Mouse (Mus musculus): ENCODE data around the gene Vegfd. TPM values are rescaled to one million over a fixed set of nuclear protein-coding genes. Genes with fewer than 3 reads are reported as not detected.

Gene Vegfd
- polyA plus RNA-seq, 1 experiment from 2014 or later: 2.2 TPM

DNA sequence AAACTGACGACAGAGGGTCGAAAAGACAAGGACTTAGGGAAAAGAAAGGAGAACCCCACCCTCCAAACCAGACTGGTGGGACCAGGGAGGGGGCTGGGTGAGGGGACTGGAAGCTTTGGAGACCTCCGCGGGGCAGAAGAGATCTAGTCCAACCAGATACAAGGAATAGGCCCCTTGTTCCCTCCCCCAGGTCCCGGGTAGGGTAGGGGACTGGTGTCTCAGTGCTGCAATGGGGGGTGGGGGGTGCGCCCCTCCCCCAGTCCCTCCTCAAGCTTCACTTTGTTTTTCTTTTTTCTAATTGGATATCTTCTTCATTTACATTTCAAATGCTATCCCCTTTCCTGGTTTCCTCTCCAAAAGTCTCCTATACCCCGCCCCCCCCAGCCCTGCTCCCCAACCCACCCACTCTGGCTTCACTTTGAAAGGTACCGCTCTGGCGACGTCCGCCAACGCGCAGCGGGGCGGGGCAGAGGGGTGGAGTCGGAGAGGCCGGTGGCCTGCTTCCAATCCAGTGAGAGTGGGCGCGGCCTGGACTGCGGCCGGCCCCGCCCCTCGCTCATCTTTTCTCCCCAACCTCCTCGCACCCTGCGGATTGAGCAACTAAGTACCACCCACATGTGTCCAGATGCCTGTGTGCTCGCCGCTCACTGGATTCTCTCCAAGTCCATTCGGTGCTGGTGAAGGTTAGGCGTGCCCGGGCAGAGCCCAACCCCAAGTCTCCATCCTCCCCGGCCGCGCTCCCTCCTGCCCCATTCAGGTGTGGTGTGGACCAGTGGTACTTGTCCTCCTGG, 8.6 kb downstream of the Vegfd start:
- Histone ChIP-seq H3K4me2 (peak overlapping the region; percentile 84), H3K9me3 (replicated peaks) (no peaks in the 10 kb centered on the region; the same call in 1 of the 2 replicates), H3K36me3 (no peaks in the 10 kb centered on the region), H3K9ac (0 out of 2 replicates have a peak overlapping the region, but pooled peaks have one; percentile 45), H3K27me3 (replicated peaks) (no peaks in the 10 kb centered on the region), H3K27ac (ENCODE audit: poor library complexity, severe bottlenecking) (no peak overlapping the region), H3K4me1 (replicated peaks) (no peaks in the 10 kb centered on the region), H3K4me3 (peak overlapping the region; percentile 49)
- peak; percentile 97 for ATAC-seq (ENCODE audit: insufficient number of reproducible peaks, low FRiP score)
- 16% methylated on average over 31 of the region's 33 CpGs for WGBS

DNA sequence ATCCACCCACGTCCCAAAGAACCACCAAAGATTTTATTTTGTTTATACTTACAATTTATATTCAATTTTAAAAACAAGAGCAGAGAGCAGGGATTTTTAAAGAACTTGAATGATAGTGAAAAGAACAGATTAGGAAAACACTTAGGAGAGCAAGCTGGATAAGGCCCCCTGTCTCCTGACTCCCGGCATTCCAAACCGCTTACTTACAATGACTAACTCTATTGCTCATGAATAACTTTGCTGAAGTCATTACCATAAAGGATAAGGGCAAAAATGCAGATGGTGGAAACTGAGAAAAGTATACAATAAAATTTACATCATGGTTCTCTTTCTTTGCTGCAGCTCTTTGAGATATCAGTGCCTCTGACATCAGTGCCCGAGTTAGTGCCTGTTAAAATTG, 20.9 kb downstream of the Vegfd start:
- Histone ChIP-seq H3K27me3 (replicated peaks) (no peaks in the 10 kb centered on the region), H3K9ac (no peak overlapping the region), H3K27ac (ENCODE audit: poor library complexity, severe bottlenecking) (no peak overlapping the region), H3K4me3 (no peak overlapping the region), H3K4me1 (replicated peaks) (no peaks in the 10 kb centered on the region), H3K36me3 (no peaks in the 10 kb centered on the region), H3K4me2 (no peak overlapping the region), H3K9me3 (replicated peaks) (no peaks in the 10 kb centered on the region)
- 65% methylated on average over 4 of the region's 4 CpGs for WGBS
- no peak for ATAC-seq (ENCODE audit: insufficient number of reproducible peaks, low FRiP score)

DNA sequence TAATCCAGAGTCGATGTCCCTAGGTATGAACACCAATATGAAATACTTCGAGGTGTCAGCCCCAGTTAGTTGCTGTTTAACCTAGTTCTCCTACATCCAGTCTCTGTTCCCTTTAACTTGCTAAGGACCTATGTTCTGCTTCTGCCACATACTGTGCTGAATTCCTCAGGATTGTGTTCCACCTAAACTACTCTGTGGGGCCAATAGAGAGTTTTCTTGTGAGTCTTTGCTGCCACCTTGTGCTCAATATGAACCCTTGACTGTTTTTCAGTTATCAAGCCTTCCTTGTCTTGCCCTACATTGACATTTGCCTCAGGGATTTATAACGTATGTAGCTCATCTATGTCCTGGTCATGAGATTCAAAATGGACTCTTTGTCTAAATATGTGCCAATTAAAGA, 25.3 kb downstream of the Vegfd start:
- Histone ChIP-seq H3K9ac (no peak overlapping the region), H3K4me3 (no peak overlapping the region), H3K36me3 (no peaks in the 10 kb centered on the region), H3K4me1 (replicated peaks) (no peaks in the 10 kb centered on the region), H3K4me2 (no peak overlapping the region), H3K9me3 (replicated peaks) (no peaks in the 10 kb centered on the region), H3K27me3 (replicated peaks) (no peaks in the 10 kb centered on the region), H3K27ac (ENCODE audit: poor library complexity, severe bottlenecking) (no peak overlapping the region)
- WGBS: 55% methylated on average over 3 of the region's 3 CpGs
- ATAC-seq (ENCODE audit: insufficient number of reproducible peaks, low FRiP score): no peak

DNA sequence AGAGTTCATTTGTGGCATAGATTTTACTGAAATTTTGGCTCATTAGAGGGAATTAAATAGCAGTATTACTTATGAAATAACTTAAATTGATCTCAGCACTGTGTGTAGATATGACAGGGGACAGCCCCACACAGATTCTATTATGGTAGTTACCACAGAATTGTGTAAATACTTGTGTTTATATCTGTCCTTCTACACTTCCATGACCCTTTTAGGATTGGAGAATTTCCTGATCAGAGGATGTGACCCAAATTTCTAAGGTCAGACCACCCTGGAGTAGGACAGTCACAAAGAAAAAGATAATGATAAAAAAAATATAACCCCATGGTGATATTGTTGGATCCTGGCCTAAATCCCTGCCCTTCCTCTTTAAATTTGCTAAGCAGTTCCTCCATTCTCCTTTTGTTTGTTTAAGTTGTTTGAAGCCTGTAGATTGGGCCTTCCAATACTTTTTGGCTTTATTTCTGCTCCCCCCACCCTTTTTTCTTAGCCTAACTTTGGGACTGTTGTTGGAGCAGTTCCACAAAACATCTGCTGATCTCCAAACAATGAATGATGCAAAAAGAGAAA, 32.0 kb downstream of the Vegfd start:
- Histone ChIP-seq H3K27me3 (replicated peaks) (no peaks in the 10 kb centered on the region), H3K9me3 (replicated peaks) (no peaks in the 10 kb centered on the region), H3K4me3 (no peak overlapping the region), H3K4me2 (no peak overlapping the region), H3K4me1 (replicated peaks) (no peaks in the 10 kb centered on the region), H3K9ac (no peak overlapping the region), H3K36me3 (no peaks in the 10 kb centered on the region), H3K27ac (ENCODE audit: poor library complexity, severe bottlenecking) (no peak overlapping the region)
- no peak for ATAC-seq (ENCODE audit: insufficient number of reproducible peaks, low FRiP score)

DNA sequence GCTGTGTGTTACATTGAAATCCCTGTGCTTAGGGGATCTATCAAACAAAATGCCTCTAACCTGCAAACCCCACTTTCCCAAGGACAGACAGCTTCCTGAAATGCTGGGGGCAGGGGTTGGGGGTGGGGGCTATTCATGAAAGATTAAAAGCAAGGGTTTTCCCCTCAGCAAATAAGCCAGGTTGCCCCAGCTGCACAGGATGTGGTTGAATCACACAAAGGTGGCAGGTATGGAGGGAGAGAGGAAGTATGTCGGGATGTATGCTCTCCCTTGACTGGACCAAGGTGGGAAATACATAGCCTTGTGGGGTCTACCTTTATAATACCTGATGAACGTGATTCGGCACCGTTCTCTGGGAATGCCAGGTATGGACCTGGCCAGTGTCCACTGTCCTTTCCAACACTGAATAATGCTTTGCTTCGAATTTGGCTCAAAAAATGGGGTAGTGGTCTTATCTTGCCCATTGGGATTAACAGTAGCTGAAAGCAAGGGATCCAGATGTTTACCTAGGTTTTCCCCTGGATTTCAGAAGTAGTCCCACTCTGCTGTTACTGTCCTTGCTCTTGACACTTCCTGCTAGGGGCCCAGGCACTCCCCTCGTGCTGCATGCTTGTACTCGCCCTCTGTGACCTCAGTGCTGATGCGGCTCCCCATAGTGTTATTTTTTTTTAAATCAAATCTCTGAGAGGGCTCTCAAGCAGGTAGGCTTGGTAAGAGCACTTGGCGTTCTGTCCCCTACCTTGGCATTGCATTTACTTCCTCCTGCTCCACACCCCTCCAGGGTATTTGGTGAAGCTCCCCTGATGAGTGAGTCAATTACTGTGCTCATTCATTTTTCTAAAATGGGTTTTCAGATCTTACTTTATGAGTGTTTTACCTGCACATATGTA, 33.2 kb downstream of the Vegfd start:
- 62% methylated on average over 9 of the region's 9 CpGs for WGBS

DNA sequence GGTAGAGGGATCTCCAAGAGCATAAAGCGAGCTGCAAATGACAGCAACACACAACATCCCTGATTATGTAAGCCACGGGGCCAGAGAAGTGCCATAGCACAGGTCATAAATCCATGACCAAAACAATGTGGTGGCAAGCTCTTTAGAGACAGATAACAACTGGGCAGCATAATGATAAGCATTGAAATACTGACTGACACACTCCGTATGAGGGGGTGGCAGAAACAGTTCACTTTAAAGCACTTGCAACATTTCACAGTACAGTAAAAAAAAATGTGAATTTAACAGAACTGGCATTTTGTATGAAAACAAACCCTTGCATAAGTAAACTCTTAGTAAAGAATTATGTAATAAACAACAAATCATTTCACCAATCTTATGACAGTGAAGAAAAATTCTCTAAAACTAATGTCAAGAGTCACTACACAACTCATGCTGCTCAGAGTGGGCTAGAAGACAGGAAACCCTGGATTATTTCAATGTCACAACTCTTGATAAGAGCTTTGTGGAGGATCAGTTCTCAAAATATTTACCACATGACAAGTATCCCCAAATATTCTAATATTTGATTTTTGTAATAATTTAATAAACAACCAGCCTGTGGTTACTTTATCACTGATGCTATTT, 35.2 kb downstream of the Vegfd start:
- Histone ChIP-seq H3K9me3 (replicated peaks) (no peaks in the 10 kb centered on the region), H3K4me3 (no peak overlapping the region), H3K27me3 (replicated peaks) (no peaks in the 10 kb centered on the region), H3K27ac (ENCODE audit: poor library complexity, severe bottlenecking) (no peak overlapping the region), H3K9ac (no peak overlapping the region), H3K4me2 (no peak overlapping the region), H3K36me3 (no peaks in the 10 kb centered on the region), H3K4me1 (replicated peaks) (no peaks in the 10 kb centered on the region)
- WGBS: 57% methylated on average over 3 of the region's 3 CpGs
- no peak for ATAC-seq (ENCODE audit: insufficient number of reproducible peaks, low FRiP score)

More for the DNA sequence above, 33.2 kb downstream of the Vegfd start:
- Histone ChIP-seq H3K4me1 (replicated peaks) (no peaks in the 10 kb centered on the region), H3K9ac (no peak overlapping the region), H3K27me3 (replicated peaks) (no peaks in the 10 kb centered on the region), H3K9me3 (replicated peaks) (no peaks in the 10 kb centered on the region), H3K27ac (ENCODE audit: poor library complexity, severe bottlenecking) (no peak overlapping the region), H3K36me3 (no peaks in the 10 kb centered on the region), H3K4me2 (no peak overlapping the region), H3K4me3 (no peak overlapping the region)
- ATAC-seq (ENCODE audit: insufficient number of reproducible peaks, low FRiP score): no peak

DNA sequence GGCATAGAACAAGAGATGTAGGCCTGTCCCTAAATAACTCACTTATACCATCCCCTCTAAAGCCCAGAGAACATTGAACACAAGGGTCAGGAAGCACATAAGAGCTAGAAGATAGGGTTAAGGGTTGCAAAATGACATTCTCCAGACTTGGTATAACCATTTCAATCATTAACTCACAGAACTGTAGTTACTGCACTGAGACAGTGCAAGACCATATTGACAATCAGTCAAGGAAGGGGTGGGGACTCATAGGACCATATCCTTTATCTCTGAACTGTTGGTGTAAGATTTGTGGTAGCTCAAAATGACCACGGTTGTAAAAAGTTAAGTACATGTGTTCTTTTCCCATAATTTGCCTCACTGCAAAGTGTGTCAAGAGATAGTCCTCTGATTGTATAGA, 37.4 kb downstream of the Vegfd start:
- Histone ChIP-seq H3K4me1 (replicated peaks) (no peaks in the 10 kb centered on the region), H3K4me2 (no peak overlapping the region), H3K36me3 (no peaks in the 10 kb centered on the region), H3K27ac (ENCODE audit: poor library complexity, severe bottlenecking) (no peak overlapping the region), H3K9ac (no peak overlapping the region), H3K27me3 (replicated peaks) (no peaks in the 10 kb centered on the region), H3K9me3 (replicated peaks) (no peaks in the 10 kb centered on the region), H3K4me3 (no peak overlapping the region)
- 50% methylated on average over 1 of the region's 1 CpGs for WGBS
- no peak for ATAC-seq (ENCODE audit: insufficient number of reproducible peaks, low FRiP score)

DNA sequence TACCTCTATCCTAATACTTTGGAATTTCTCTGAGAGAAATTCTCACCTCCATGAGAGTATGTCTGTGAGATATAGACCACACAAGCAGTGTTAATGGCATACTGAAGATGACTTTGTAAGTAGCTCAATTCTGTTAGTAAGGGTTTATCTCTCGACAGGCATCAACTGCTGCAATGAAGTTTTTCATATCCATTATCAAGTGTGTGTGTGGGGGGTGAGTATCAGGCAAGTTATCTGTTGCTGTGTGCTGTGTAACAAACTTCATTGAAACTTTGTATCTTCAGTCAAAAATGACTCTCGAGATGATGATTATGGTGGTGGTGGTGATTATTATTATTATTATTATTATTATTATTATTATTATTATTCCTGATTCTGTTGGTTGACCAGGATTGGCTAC, 43.6 kb downstream of the Vegfd start:
- Histone ChIP-seq H3K4me2 (no peak overlapping the region), H3K4me1 (replicated peaks) (0 out of 2 replicates have a peak, but pooled peaks cover 6% of the 10 kb centered on the region), H3K9me3 (replicated peaks) (no peaks in the 10 kb centered on the region), H3K27me3 (replicated peaks) (no peaks in the 10 kb centered on the region), H3K27ac (ENCODE audit: poor library complexity, severe bottlenecking) (no peak overlapping the region), H3K36me3 (no peaks in the 10 kb centered on the region), H3K9ac (no peak overlapping the region), H3K4me3 (no peak overlapping the region)
- ATAC-seq (ENCODE audit: insufficient number of reproducible peaks, low FRiP score): no peak
- WGBS: 64% methylated on average over 2 of the region's 2 CpGs

DNA sequence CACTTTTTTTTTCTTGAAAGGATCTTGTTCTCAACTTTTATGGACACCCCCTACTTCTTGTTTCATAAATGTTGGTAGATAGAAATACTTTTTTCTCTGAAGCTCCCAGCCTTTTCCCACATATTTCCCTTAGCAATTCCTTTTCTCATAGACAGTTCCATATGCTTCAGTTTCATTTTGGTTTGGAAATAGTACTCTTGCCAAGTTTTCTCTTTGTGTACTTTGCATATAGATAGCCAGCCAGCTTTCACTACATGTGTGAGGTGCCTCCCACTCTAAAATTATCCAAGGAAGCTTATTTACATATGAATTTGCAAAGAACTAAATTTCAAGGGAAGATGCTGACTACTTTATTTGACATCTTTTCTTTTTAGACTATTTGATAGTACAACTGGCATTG, 44.8 kb downstream of the Vegfd start:
- Histone ChIP-seq H3K4me3 (no peak overlapping the region), H3K9ac (no peak overlapping the region), H3K27ac (ENCODE audit: poor library complexity, severe bottlenecking) (no peak overlapping the region), H3K27me3 (replicated peaks) (no peaks in the 10 kb centered on the region), H3K4me2 (no peak overlapping the region), H3K36me3 (peaks cover 6% of the 10 kb centered on the region), H3K9me3 (replicated peaks) (no peaks in the 10 kb centered on the region), H3K4me1 (replicated peaks) (0 out of 2 replicates have a peak, but pooled peaks cover 6% of the 10 kb centered on the region)
- no peak for ATAC-seq (ENCODE audit: insufficient number of reproducible peaks, low FRiP score)

DNA sequence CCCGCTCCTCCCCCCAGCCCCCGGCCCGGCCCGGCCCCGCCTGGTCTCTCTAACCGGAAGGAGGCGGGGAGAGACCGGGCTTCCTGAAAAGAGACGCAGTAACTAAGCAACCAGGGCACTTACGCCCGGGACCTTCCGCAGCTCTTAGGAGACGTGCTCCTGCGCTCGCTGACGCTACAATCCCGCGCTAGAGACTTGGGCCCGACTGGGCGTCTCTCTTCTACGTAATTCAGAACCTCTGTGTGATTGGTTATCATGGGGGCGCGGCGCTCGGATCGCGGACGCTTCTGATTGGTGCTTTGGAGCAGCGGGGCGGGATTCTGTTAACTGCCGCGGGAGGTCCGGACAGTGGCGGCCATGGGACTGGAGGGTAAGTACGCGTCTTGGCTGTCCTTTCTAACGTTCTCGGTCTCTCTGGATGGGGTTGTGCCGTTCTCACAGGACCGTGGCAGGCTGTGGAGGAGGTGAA, 46.3 kb downstream of the Vegfd start, which contains the start of gene Piga:
TSS of gene Piga (plus strand) at position 317 of the 469 bp plus-strand sequence.
- 14% methylated on average over 40 of the region's 40 CpGs for WGBS
- Histone ChIP-seq H3K9ac (peak within 1 kb of the TSS; percentile 80), H3K27me3 (replicated peaks) (no peaks in the 10 kb centered on the region), H3K4me3 (peak within 1 kb of the TSS; percentile 67), H3K4me2 (peak within 1 kb of the TSS; percentile 65), H3K27ac (ENCODE audit: poor library complexity, severe bottlenecking) (peak within 1 kb of the TSS; percentile 66; the same call in 1 of the 2 replicates), H3K36me3 (peaks cover 8% of the 10 kb centered on the region), H3K9me3 (replicated peaks) (no peaks in the 10 kb centered on the region), H3K4me1 (replicated peaks) (0 out of 2 replicates have a peak, but pooled peaks cover 6% of the 10 kb centered on the region)
- ATAC-seq (ENCODE audit: insufficient number of reproducible peaks, low FRiP score): peak; percentile 98
